Mouse (Mus musculus) kidney, adult 9 months (tissue): ENCODE results near the gene Iqcb1.
A peak's percentile ranks its signal among the peaks of the same experiment; 100 is the strongest.

ENCODE experiments used
- DNase-seq: peaks from one replicate; pipeline ENCODE4 v3.0.0; 2022

The Iqcb1 gene

GRCm38 (mm10) chr16:36877316-36877715 lies 49.1 kb downstream of the Iqcb1 start:
- peak; percentile 24 for DNase-seq

GRCm38 (mm10) chr16:36882737-36883343 lies 54.7 kb downstream of the Iqcb1 start:
- no peak for DNase-seq

GRCm38 (mm10) chr16:36884881-36885280 lies 56.7 kb downstream of the Iqcb1 start:
- peak; percentile 31 for DNase-seq

- no peak for DNase-seq
These were observed 57.7 kb downstream of the Iqcb1 start for GRCm38 (mm10) chr16:36885912-36886311.

- DNase-seq: no peak
These were observed 59.4 kb downstream of the Iqcb1 start for GRCm38 (mm10) chr16:36887546-36887945.

GRCm38 (mm10) chr16:36890559-36890958 lies 62.4 kb downstream of the Iqcb1 start:
- no peak for DNase-seq

- no peak for DNase-seq
These were observed 63.2 kb downstream of the Iqcb1 start for GRCm38 (mm10) chr16:36891415-36891814.

GRCm38 (mm10) chr16:36893317-36893716 lies 65.1 kb downstream of the Iqcb1 start:
- no peak for DNase-seq

- no peak for DNase-seq
These were observed 68.5 kb downstream of the Iqcb1 start for GRCm38 (mm10) chr16:36896712-36897111.

GRCm38 (mm10) chr16:36903156-36903555 lies 75.0 kb downstream of the Iqcb1 start:
- no peak for DNase-seq

GRCm38 (mm10) chr16:36911909-36912308 lies 83.7 kb downstream of the Iqcb1 start:
- no peak for DNase-seq

GRCm38 (mm10) chr16:36912311-36912710 lies 84.1 kb downstream of the Iqcb1 start:
- DNase-seq: no peak

- DNase-seq: peak; percentile 83
These were observed 86.0 kb downstream of the Iqcb1 start for GRCm38 (mm10) chr16:36914195-36914594.

- no peak for DNase-seq
These were observed 90.3 kb downstream of the Iqcb1 start for GRCm38 (mm10) chr16:36918505-36918904.

GRCm38 (mm10) chr16:36920410-36920809 lies 92.2 kb downstream of the Iqcb1 start:
- no peak for DNase-seq

GRCm38 (mm10) chr16:36921067-36921613 lies 93.0 kb downstream of the Iqcb1 start:
- no peak for DNase-seq

- DNase-seq: no peak
These were observed 93.8 kb downstream of the Iqcb1 start for GRCm38 (mm10) chr16:36921980-36922379.
